Mouse (Mus musculus): ENCODE measurements at regions not wholly inside any gene's neighbourhood (a gene's known extent, or its start where the extent isn't known, plus 50 kb on each side); places are given as distances from the start of the nearest gene placed in this dataset.
"Not testable (repeated sequence)": the region's sequence is repeated elsewhere in the genome, so short reads cannot be mapped to it uniquely, and the experiment has no call there.

DNA sequence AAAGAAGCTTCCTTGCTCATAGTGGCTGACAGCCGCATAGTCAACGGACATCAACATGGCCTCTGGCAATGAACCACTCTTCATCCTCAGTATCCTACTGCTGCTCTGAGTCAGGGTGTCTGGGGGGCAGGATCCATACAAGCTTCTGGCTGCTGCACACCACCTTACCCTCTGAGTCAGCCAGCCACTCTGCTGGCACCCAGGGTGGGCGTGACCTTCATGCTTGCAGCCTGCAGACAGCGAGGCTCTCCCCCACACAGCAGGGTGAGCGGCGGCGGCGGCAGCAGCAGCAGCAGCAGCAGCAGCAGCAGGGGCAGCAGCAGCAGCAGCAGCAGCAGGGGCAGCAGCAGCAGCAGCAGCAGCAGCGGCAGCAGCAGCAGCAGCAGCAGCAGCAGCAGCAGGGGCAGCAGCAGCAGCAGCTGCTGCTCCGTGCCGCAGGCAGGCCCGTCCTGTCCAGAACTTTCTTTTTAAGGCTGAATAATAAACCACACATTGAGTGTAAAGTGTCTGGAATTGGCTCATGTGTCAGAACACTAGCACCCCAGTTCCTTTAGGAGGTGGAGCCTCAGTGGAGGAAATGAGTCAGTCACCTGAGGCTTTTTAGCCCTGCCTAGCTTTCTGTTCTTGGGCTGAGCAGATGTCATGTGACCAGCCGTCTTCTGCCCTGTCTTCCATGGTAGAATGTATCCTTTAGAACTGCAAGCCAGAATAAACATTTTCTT, 186.3 kb downstream of the 1810013L24Rik start:
- DNase-seq (ENCODE audit: low spot score): no peak

DNA sequence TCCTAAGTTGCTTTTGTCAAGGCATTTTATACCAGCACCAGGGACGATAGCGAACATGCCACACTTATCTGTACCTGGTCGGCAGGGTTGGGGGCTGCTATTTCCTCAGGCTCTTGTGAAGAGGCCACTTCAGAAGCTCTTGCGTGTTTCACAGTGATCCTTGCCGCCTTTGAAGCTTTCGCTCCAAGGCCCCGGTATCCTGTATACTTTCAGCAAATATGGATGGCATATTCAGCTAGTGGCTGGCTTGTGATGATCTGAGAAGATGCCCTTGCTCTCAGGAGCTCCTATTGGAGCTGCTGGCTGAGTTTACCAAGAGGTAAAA, 186.8 kb downstream of the 1810013L24Rik start:
- DNase-seq (ENCODE audit: low spot score): no peak

DNA sequence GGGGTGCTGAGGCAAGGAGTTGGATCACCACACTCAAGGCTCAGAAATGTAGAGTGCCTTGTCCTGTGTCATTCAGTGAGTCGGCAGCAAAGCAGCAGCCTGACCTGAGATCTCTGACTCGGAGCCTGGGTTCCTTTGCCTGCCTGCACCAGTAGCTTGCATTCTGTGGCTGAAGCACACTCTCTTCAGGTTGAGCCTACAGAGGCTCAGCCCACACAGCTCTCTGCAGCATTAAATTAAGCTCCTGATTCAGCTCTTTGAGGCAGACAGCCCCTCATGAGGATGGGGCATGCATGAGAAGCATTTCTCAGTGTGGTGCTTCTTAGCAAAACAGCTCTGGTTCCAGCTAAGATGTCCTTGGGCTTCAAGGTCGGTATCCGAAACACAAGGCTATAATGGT, 200.8 kb downstream of the 1810013L24Rik start:
- no peak for DNase-seq (ENCODE audit: low spot score)

- no peak for DNase-seq (ENCODE audit: low spot score)
Observed at GRCm38 (mm10) chr16:9043271-9043670, 213.4 kb downstream of the 1810013L24Rik start.

GRCm38 (mm10) chr16:9046864-9047263, 217.0 kb downstream of the 1810013L24Rik start:
- no peak for DNase-seq (ENCODE audit: low spot score)

- no peak for DNase-seq (ENCODE audit: low spot score)
Observed at GRCm38 (mm10) chr16:9054415-9054814, 224.5 kb downstream of the 1810013L24Rik start.

- no peak for DNase-seq (ENCODE audit: low spot score)
Observed at GRCm38 (mm10) chr16:9056430-9056829, 226.5 kb downstream of the 1810013L24Rik start.

GRCm38 (mm10) chr16:9071526-9071925, 241.6 kb downstream of the 1810013L24Rik start:
- no peak for DNase-seq (ENCODE audit: low spot score)

DNA sequence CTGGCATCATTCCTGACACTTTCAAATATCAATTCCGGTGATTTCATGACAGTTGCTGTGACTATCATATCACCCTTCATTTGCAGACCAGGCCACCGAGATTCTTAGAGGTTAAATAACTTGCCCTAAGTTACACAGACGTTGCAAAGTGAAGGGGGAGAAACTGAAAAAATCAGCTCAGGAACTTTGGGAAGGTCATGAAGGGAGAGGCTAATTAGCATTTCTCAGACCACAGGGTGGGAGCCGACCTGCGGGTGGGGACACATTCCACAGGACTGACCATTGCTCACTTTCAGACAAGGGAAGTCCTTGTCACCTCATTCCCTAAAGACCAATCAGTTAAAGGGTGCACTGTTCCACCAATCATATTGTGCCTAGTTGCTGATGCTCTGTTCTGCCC, 242.1 kb downstream of the 1810013L24Rik start:
- not testable (repeated sequence) for DNase-seq (ENCODE audit: low spot score)

- no peak for DNase-seq (ENCODE audit: low spot score)
Observed at GRCm38 (mm10) chr16:9074295-9074694, 244.4 kb downstream of the 1810013L24Rik start.

DNA sequence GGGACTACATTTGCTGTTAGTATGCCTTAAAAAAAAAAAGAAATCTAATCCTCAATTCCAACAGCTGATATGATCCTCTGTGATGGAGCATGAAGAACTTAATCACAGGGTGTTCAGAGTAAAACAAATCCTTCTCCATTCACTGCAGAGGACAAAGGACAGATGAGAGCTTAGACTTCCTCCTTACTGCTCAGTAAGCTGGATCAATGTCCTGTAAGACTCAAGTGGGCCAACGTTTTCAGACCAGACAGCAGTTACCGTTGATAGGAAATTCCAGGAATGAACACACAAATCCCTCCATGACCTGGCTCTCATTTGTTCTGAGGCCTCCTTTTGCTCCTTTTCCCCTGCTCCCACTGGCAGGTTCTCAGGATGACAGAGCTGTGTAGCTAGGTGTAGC, 247.6 kb downstream of the 1810013L24Rik start:
- no peak for DNase-seq (ENCODE audit: low spot score)

DNA sequence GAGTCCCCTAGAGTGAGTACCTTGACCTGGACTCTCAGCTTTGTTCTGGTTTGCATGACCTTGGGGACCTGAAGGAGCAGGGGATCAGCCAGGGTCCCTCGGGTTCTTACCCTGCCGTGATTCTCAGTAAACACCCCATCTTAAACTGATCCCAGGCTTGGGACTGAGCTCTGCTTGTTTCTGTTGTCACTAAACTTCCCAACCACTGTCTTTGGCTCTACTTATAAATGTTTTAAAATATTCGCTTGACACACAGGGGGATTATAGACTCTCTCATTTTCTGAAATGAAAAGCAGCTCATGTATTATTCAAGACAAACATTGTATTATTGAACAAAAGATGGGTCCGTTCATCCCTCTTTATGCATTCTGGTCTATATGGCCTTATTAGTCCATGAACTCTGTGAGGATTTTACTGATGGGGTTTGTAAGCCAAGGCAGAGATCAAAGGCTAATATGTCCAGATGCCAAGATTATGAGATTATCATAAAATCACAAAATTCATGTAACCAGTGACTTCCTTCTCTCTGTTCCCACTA, 248.6 kb downstream of the 1810013L24Rik start:
- DNase-seq (ENCODE audit: low spot score): no peak

- DNase-seq (ENCODE audit: low spot score): no peak
Observed at GRCm38 (mm10) chr16:9083040-9083439, 253.1 kb downstream of the 1810013L24Rik start.

- DNase-seq (ENCODE audit: low spot score): no peak
Observed at GRCm38 (mm10) chr16:9083740-9084139, 253.8 kb downstream of the 1810013L24Rik start.

GRCm38 (mm10) chr16:9084581-9084980, 254.7 kb downstream of the 1810013L24Rik start:
- DNase-seq (ENCODE audit: low spot score): no peak

GRCm38 (mm10) chr16:9085133-9085532, 255.2 kb downstream of the 1810013L24Rik start:
- no peak for DNase-seq (ENCODE audit: low spot score)

DNA sequence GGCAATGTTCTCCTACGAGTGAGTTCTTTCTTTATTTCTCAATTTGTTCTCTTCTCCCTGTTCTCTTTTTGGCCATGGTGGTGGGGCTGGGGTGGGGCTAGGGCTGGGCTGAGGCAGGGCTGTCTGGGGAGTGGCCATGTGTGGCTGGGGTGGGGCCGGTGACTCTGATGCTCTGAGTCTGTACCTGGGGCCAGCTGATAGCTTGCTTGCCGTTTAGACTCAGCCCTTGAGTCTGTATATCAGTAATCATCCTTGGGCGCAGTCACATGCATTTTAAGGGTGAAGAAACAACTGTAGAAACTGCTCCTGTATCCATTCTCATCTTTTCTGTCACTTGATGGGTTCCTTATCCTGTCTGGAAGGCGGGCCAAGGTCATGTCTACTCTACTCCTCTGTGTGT, 256.1 kb downstream of the 1810013L24Rik start:
- no peak for DNase-seq (ENCODE audit: low spot score)

DNA sequence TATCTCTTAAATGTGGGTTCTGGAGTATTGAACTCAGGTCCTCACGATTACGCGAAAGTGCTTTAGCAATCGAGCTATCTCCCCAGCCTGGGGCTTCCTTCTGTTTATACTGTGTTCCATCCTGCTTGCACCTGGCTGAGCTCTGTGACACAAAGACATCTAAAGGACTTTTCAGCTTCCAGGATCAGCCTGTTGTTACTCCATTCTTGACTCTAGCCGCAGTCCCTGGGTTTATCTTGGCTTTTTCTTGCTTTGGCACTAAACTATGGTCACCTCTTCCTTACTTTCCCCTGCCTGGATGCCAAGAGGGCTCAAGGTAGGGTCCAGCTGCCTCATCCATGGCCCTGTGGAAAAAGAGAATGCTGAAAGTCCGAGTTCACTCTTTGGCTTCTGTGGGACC, 261.9 kb downstream of the 1810013L24Rik start:
- no peak for DNase-seq (ENCODE audit: low spot score)

DNA sequence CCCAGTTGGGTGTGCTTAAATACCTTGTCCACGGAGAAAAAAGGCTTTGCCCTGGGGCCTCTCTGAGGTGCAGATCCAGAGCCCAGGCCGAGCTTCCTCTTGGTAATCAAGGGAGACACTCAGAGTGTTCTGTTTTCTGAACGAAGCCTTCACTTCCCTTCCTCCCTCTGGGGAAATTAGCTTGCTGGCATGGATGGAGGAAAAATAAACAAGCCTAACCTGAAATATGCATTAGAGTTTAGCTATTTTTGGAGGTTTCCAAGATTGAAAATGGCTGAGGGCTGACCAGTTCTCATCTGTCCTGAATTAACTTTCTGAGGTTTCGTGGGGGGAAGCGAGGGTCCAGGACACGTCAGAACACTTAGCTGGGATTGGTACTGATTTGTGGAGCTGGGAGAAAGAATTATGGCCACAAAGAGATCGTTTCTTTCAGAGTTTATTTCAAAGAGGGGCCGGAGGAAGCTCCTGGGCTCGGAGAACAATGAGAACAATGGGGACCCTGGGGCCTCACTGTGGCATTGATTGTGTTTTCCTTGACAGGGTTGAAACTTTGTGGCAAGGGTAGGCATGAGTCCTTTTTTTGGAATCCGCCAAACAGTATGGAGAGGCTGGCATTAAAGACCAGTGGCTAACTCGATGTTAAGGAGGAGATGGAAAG, 262.4 kb downstream of the 1810013L24Rik start:
- no peak for DNase-seq (ENCODE audit: low spot score)

GRCm38 (mm10) chr16:9093593-9093992, 263.7 kb downstream of the 1810013L24Rik start:
- no peak for DNase-seq (ENCODE audit: low spot score)

DNA sequence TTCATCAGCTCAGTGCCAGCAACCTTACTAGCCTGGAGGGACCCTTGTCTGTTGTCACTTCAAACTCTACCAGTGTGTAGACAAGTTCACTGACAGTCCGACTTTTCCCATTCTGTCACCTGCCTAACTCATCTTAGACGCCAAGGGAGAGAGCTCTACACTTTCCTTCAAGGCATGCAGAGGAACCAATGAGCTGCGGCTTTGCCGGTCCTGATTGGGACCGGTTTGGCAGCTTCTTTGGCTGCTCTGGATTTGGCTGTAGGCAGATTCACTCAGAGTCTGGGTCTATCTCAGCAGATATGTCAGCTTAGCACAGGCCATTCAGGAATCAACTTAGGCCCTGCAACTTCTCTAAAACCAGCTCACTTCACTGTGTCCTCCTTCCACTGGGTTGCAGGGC, 264.3 kb downstream of the 1810013L24Rik start:
- DNase-seq (ENCODE audit: low spot score): no peak

GRCm38 (mm10) chr16:9106211-9106610, 276.3 kb downstream of the 1810013L24Rik start:
- DNase-seq (ENCODE audit: low spot score): no peak

- DNase-seq (ENCODE audit: low spot score): not testable (repeated sequence)
Observed at GRCm38 (mm10) chr16:9106676-9107075, 276.8 kb downstream of the 1810013L24Rik start.

GRCm38 (mm10) chr16:9113801-9114200, 283.9 kb downstream of the 1810013L24Rik start:
- DNase-seq (ENCODE audit: low spot score): no peak

Measured in urinary bladder, postnatal 14 days (tissue).